Mouse (Mus musculus): ENCODE measurements at regions not wholly inside any gene's neighbourhood (a gene's known extent, or its start where the extent isn't known, plus 50 kb on each side); places are given as distances from the start of the nearest gene placed in this dataset.
"Not testable (repeated sequence)": the region's sequence is repeated elsewhere in the genome, so short reads cannot be mapped to it uniquely, and the experiment has no call there.

GRCm38 (mm10) chr7:137977527-137977926, 420.0 kb downstream of the Tcerg1l start:
- H3K9ac ChIP-seq (ENCODE audit: low read length), result no peak overlapping the region
- H3K4me2 ChIP-seq (ENCODE audit: low read depth, low read length), result no peak overlapping the region
- H3K36me3 ChIP-seq (ENCODE audit: control insufficient read depth, insufficient read depth), result no peaks in the 10 kb centered on the region
- H3K27ac ChIP-seq (ENCODE audit: low read length), result no peak overlapping the region
- WGBS, result 64% methylated on average over 1 of the region's 1 CpGs
- no peak overlapping the region for H3K4me3 ChIP-seq (ENCODE audit: low read length)
- H3K9me3 ChIP-seq (replicated peaks; ENCODE audit: control insufficient read depth, low read length), result no peaks in the 10 kb centered on the region
- ATAC-seq (replicated peaks; ENCODE audit: extremely low read depth, insufficient read depth, low FRiP score), result no peak
- H3K27me3 ChIP-seq (ENCODE audit: control insufficient read depth, insufficient read depth, low read length), result no peaks in the 10 kb centered on the region
- no peaks in the 10 kb centered on the region for H3K4me1 ChIP-seq (ENCODE audit: control insufficient read depth, insufficient read depth, low read length)

- ATAC-seq (replicated peaks; ENCODE audit: extremely low read depth, insufficient read depth, low FRiP score), result no peak
- Histone ChIP-seq H3K4me2 (ENCODE audit: low read depth, low read length) (no peak overlapping the region), H3K27ac (ENCODE audit: low read length) (no peak overlapping the region), H3K27me3 (ENCODE audit: control insufficient read depth, insufficient read depth, low read length) (no peaks in the 10 kb centered on the region), H3K4me1 (ENCODE audit: control insufficient read depth, insufficient read depth, low read length) (no peaks in the 10 kb centered on the region), H3K9ac (ENCODE audit: low read length) (no peak overlapping the region), H3K36me3 (ENCODE audit: control insufficient read depth, insufficient read depth) (no peaks in the 10 kb centered on the region), H3K4me3 (ENCODE audit: low read length) (no peak overlapping the region), H3K9me3 (replicated peaks; ENCODE audit: control insufficient read depth, low read length) (no peaks in the 10 kb centered on the region)
- WGBS, result 71% methylated on average over 4 of the region's 4 CpGs
Measured at GRCm38 (mm10) chr7:137979361-137979760, 418.2 kb downstream of the Tcerg1l start.

- no peaks in the 10 kb centered on the region for H3K9me3 ChIP-seq (replicated peaks; ENCODE audit: control insufficient read depth, low read length)
- H3K27ac ChIP-seq (ENCODE audit: low read length), result no peak overlapping the region
- H3K4me2 ChIP-seq (ENCODE audit: low read depth, low read length), result no peak overlapping the region
- WGBS, result 50% methylated on average over 3 of the region's 3 CpGs
- H3K36me3 ChIP-seq (ENCODE audit: control insufficient read depth, insufficient read depth), result no peaks in the 10 kb centered on the region
- H3K27me3 ChIP-seq (ENCODE audit: control insufficient read depth, insufficient read depth, low read length), result no peaks in the 10 kb centered on the region
- H3K9ac ChIP-seq (ENCODE audit: low read length), result no peak overlapping the region
- H3K4me3 ChIP-seq (ENCODE audit: low read length), result no peak overlapping the region
- ATAC-seq (replicated peaks; ENCODE audit: extremely low read depth, insufficient read depth, low FRiP score), result no peak
- H3K4me1 ChIP-seq (ENCODE audit: control insufficient read depth, insufficient read depth, low read length), result no peaks in the 10 kb centered on the region
Measured at GRCm38 (mm10) chr7:138005806-138006205, 391.7 kb downstream of the Tcerg1l start.

- Histone ChIP-seq H3K4me2 (ENCODE audit: low read depth, low read length) (no peak overlapping the region), H3K9ac (ENCODE audit: low read length) (no peak overlapping the region), H3K9me3 (replicated peaks; ENCODE audit: control insufficient read depth, low read length) (no peaks in the 10 kb centered on the region), H3K4me3 (ENCODE audit: low read length) (no peak overlapping the region), H3K27ac (ENCODE audit: low read length) (no peak overlapping the region), H3K36me3 (ENCODE audit: control insufficient read depth, insufficient read depth) (no peaks in the 10 kb centered on the region), H3K4me1 (ENCODE audit: control insufficient read depth, insufficient read depth, low read length) (no peaks in the 10 kb centered on the region), H3K27me3 (ENCODE audit: control insufficient read depth, insufficient read depth, low read length) (no peaks in the 10 kb centered on the region)
- ATAC-seq (replicated peaks; ENCODE audit: extremely low read depth, insufficient read depth, low FRiP score), result no peak; the same call in 1 of the 2 replicates
- WGBS, result 46% methylated on average over 3 of the region's 3 CpGs
Measured at GRCm38 (mm10) chr7:138006971-138007370, 390.6 kb downstream of the Tcerg1l start.

GRCm38 (mm10) chr7:138008601-138009000, 388.9 kb downstream of the Tcerg1l start:
- no peaks in the 10 kb centered on the region for H3K4me1 ChIP-seq (ENCODE audit: control insufficient read depth, insufficient read depth, low read length)
- ATAC-seq (replicated peaks; ENCODE audit: extremely low read depth, insufficient read depth, low FRiP score), result no peak
- 40% methylated on average over 3 of the region's 3 CpGs for WGBS

GRCm38 (mm10) chr7:138024021-138024420, 373.5 kb downstream of the Tcerg1l start:
- H3K9ac ChIP-seq (ENCODE audit: low read length); H3K36me3 ChIP-seq (ENCODE audit: control insufficient read depth, insufficient read depth); H3K27me3 ChIP-seq (ENCODE audit: control insufficient read depth, insufficient read depth, low read length); H3K9me3 ChIP-seq (replicated peaks; ENCODE audit: control insufficient read depth, low read length); H3K27ac ChIP-seq (ENCODE audit: low read length); H3K4me3 ChIP-seq (ENCODE audit: low read length); H3K4me1 ChIP-seq (ENCODE audit: control insufficient read depth, insufficient read depth, low read length); H3K4me2 ChIP-seq (ENCODE audit: low read depth, low read length); ATAC-seq (replicated peaks; ENCODE audit: extremely low read depth, insufficient read depth, low FRiP score): not testable (repeated sequence)
- 93% methylated on average over 1 of the region's 1 CpGs for WGBS

More at GRCm38 (mm10) chr7:138008601-138009000, 388.9 kb downstream of the Tcerg1l start:
- Histone ChIP-seq H3K36me3 (ENCODE audit: control insufficient read depth, insufficient read depth) (no peaks in the 10 kb centered on the region), H3K27ac (ENCODE audit: low read length) (no peak overlapping the region), H3K4me2 (ENCODE audit: low read depth, low read length) (no peak overlapping the region), H3K27me3 (ENCODE audit: control insufficient read depth, insufficient read depth, low read length) (no peaks in the 10 kb centered on the region), H3K9me3 (replicated peaks; ENCODE audit: control insufficient read depth, low read length) (no peaks in the 10 kb centered on the region), H3K9ac (ENCODE audit: low read length) (no peak overlapping the region), H3K4me3 (ENCODE audit: low read length) (no peak overlapping the region)

- Histone ChIP-seq H3K4me1 (ENCODE audit: control insufficient read depth, insufficient read depth, low read length) (no peaks in the 10 kb centered on the region), H3K4me2 (ENCODE audit: low read depth, low read length) (no peak overlapping the region), H3K27me3 (ENCODE audit: control insufficient read depth, insufficient read depth, low read length) (no peaks in the 10 kb centered on the region), H3K4me3 (ENCODE audit: low read length) (no peak overlapping the region), H3K27ac (ENCODE audit: low read length) (no peak overlapping the region), H3K36me3 (ENCODE audit: control insufficient read depth, insufficient read depth) (no peaks in the 10 kb centered on the region), H3K9ac (ENCODE audit: low read length) (no peak overlapping the region), H3K9me3 (replicated peaks; ENCODE audit: control insufficient read depth, low read length) (no peaks in the 10 kb centered on the region)
- ATAC-seq (replicated peaks; ENCODE audit: extremely low read depth, insufficient read depth, low FRiP score), result no peak
- WGBS, result 41% methylated on average over 2 of the region's 2 CpGs
Measured at GRCm38 (mm10) chr7:138051696-138052095, 345.8 kb downstream of the Tcerg1l start.

- H3K9me3 ChIP-seq (replicated peaks; ENCODE audit: control insufficient read depth, low read length), result no peaks in the 10 kb centered on the region
- ATAC-seq (replicated peaks; ENCODE audit: extremely low read depth, insufficient read depth, low FRiP score), result no peak
- 81% methylated on average over 8 of the region's 8 CpGs for WGBS
Measured at GRCm38 (mm10) chr7:138054756-138055155, 342.8 kb downstream of the Tcerg1l start.

GRCm38 (mm10) chr7:138061116-138061515, 336.4 kb downstream of the Tcerg1l start:
- Histone ChIP-seq H3K9ac (ENCODE audit: low read length) (no peak overlapping the region), H3K27ac (ENCODE audit: low read length) (no peak overlapping the region), H3K36me3 (ENCODE audit: control insufficient read depth, insufficient read depth) (no peaks in the 10 kb centered on the region), H3K4me1 (ENCODE audit: control insufficient read depth, insufficient read depth, low read length) (no peaks in the 10 kb centered on the region), H3K4me3 (ENCODE audit: low read length) (no peak overlapping the region), H3K4me2 (ENCODE audit: low read depth, low read length) (no peak overlapping the region), H3K9me3 (replicated peaks; ENCODE audit: control insufficient read depth, low read length) (no peaks in the 10 kb centered on the region), H3K27me3 (ENCODE audit: control insufficient read depth, insufficient read depth, low read length) (no peaks in the 10 kb centered on the region)
- ATAC-seq (replicated peaks; ENCODE audit: extremely low read depth, insufficient read depth, low FRiP score), result no peak
- 49% methylated on average over 7 of the region's 7 CpGs for WGBS

More at GRCm38 (mm10) chr7:138054756-138055155, 342.8 kb downstream of the Tcerg1l start:
- Histone ChIP-seq H3K9ac (ENCODE audit: low read length) (no peak overlapping the region), H3K27me3 (ENCODE audit: control insufficient read depth, insufficient read depth, low read length) (no peaks in the 10 kb centered on the region), H3K27ac (ENCODE audit: low read length) (no peak overlapping the region), H3K4me3 (ENCODE audit: low read length) (no peak overlapping the region), H3K4me2 (ENCODE audit: low read depth, low read length) (no peak overlapping the region), H3K36me3 (ENCODE audit: control insufficient read depth, insufficient read depth) (no peaks in the 10 kb centered on the region), H3K4me1 (ENCODE audit: control insufficient read depth, insufficient read depth, low read length) (no peaks in the 10 kb centered on the region)

- H3K9ac ChIP-seq (ENCODE audit: low read length), result no peak overlapping the region
- no peaks in the 10 kb centered on the region for H3K9me3 ChIP-seq (replicated peaks; ENCODE audit: control insufficient read depth, low read length)
- no peak overlapping the region for H3K4me2 ChIP-seq (ENCODE audit: low read depth, low read length)
- no peak for ATAC-seq (replicated peaks; ENCODE audit: extremely low read depth, insufficient read depth, low FRiP score)
- no peaks in the 10 kb centered on the region for H3K36me3 ChIP-seq (ENCODE audit: control insufficient read depth, insufficient read depth)
- H3K27me3 ChIP-seq (ENCODE audit: control insufficient read depth, insufficient read depth, low read length), result no peaks in the 10 kb centered on the region
- WGBS, result 67% methylated on average over 4 of the region's 4 CpGs
- H3K4me1 ChIP-seq (ENCODE audit: control insufficient read depth, insufficient read depth, low read length), result no peaks in the 10 kb centered on the region
- H3K27ac ChIP-seq (ENCODE audit: low read length), result no peak overlapping the region
- no peak overlapping the region for H3K4me3 ChIP-seq (ENCODE audit: low read length)
Measured at GRCm38 (mm10) chr7:138066921-138067320, 330.6 kb downstream of the Tcerg1l start.

Measured in heart, embryonic 16.5 days (tissue).